Mouse (Mus musculus): ENCODE results near the gene Cdkl1. TPM values are rescaled to one million over a fixed set of nuclear protein-coding genes. Genes with fewer than 3 reads are reported as not detected.

Gene Cdkl1
- polyA plus RNA-seq, 1 experiment from 2014 or later: 1.6 TPM

DNA sequence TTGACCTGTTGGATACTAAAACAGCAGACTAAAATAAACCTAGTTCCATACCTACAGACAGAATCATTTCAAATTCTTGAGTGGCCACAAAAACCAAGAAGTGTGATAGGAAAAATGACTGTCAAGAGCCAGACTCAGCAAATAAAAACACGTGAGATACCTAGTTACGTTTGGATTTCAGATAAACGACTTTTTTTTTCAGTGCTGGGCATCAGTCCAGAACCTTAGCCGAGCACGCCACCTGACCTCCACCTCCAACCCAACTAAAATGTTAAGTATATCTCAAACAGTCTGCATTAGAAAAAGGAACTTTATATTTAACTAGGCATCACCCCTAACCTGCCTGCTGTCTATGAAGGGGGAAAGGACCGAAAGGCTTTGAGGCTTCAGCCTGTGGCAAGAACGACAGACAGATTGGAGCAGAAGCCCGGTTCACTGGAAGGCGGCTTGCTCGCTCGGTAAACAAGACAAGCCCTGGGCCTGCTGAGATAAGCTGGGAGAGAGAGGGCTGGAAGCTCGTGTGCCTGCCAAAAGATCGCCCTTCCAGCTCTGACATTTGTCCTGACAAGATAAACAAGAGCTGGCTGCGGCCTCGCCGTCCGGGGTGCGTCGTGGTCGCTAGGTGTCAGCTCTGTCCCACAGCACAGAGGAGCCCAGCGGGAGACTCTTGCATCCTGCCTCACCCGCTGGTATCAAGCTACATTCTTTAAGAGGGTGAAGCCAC, 33.5 kb downstream of the Cdkl1 start:
- no peaks in the 10 kb centered on the region for H3K27me3 ChIP-seq (replicated peaks; ENCODE audit: low read depth, poor library complexity, severe bottlenecking)
- no peaks in the 10 kb centered on the region for H3K9me3 ChIP-seq
- H3K36me3 ChIP-seq (replicated peaks): no peaks in the 10 kb centered on the region
- peak overlapping the region; percentile 48 for H3K4me3 ChIP-seq
- 18% methylated on average over 22 of the region's 22 CpGs for WGBS
- peak overlapping the region; percentile 66 for H3K27ac ChIP-seq (replicated peaks)
- H3K4me1 ChIP-seq: peaks cover 35% of the 10 kb centered on the region
- DNase-seq (ENCODE audit: low spot score): peak; percentile 82

DNA sequence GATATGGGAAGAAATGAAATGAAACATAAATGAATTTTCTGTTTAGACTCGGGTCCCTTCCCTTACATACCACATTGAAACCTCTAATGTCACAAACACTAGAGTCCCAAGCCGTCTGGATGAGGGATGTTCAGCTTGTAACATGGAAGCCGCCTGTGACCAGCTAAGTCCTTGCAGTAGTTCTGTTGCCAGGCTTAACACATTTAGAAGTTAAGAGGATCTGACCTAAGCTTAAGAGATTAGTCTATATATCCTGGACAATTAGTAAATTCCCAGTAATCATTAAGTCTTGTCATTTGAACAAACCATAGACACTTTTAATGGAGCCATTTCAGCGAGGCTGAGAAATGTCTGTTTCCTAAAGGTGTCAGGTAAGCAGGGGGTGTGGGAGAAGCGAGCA, 35.1 kb downstream of the Cdkl1 start:
- no peaks in the 10 kb centered on the region for H3K36me3 ChIP-seq (replicated peaks)
- no peak overlapping the region for H3K27ac ChIP-seq (replicated peaks)
- no peaks in the 10 kb centered on the region for H3K27me3 ChIP-seq (replicated peaks; ENCODE audit: low read depth, poor library complexity, severe bottlenecking)
- 78% methylated on average over 5 of the region's 5 CpGs for WGBS
- no peak overlapping the region for H3K4me3 ChIP-seq
- H3K4me1 ChIP-seq: peaks cover 44% of the 10 kb centered on the region
- no peak for DNase-seq (ENCODE audit: low spot score)
- H3K9me3 ChIP-seq: no peaks in the 10 kb centered on the region

DNA sequence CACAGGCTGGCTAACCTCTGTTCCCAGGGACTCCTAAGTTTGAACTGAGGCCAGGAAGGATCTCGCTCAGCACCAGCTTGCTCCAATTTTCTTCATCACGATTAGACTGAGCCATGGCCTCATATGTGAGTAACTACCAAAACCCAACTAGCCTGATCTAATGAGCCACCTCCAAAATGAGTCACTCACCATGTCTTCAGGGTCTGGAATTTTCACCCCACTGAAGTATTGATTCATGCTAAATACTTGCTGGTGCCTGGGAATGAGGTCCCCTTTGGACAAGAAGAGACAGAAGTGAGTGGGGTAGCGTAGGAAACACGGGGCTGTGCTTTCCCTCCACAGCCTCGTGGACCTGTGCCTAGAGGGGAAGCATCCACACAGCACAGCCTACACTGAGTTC, 37.1 kb downstream of the Cdkl1 start:
- Histone ChIP-seq H3K4me1 (peaks cover 36% of the 10 kb centered on the region), H3K9me3 (no peaks in the 10 kb centered on the region), H3K4me3 (no peak overlapping the region), H3K27me3 (replicated peaks; ENCODE audit: low read depth, poor library complexity, severe bottlenecking) (no peaks in the 10 kb centered on the region), H3K36me3 (replicated peaks) (no peaks in the 10 kb centered on the region), H3K27ac (replicated peaks) (no peak overlapping the region)
- WGBS: 87% methylated on average over 5 of the region's 5 CpGs
- DNase-seq (ENCODE audit: low spot score): no peak

DNA sequence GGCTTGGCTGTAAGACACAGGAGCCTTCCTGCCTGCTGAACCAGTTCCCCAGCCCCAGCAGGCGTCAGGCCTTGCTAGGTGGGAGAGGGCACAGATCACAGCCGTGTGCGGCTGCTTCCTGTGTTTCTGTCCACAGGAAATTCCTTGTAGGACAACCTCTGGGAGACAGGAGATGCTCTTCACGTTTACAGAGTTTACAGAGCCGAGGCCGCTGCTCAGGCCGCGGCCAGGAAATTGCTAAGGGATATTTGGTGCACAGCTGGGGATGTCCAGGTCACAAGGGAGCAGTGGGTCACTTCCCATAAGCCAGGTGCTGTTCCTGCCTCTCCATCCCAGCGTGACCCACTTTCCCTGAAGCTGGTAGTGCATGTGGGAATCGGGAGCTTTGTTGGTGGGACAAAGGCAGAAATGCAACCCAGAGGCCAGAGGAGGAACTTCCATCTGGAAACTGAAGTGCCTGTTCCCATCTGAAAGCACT, 39.2 kb downstream of the Cdkl1 start:
- Histone ChIP-seq H3K9me3 (no peaks in the 10 kb centered on the region), H3K4me1 (peaks cover 21% of the 10 kb centered on the region), H3K4me3 (no peak overlapping the region), H3K27ac (replicated peaks) (peak overlapping the region; percentile 79), H3K27me3 (replicated peaks; ENCODE audit: low read depth, poor library complexity, severe bottlenecking) (no peaks in the 10 kb centered on the region), H3K36me3 (replicated peaks) (no peaks in the 10 kb centered on the region)
- 16% methylated on average over 10 of the region's 10 CpGs for WGBS
- DNase-seq (ENCODE audit: low spot score): peak; percentile 68

DNA sequence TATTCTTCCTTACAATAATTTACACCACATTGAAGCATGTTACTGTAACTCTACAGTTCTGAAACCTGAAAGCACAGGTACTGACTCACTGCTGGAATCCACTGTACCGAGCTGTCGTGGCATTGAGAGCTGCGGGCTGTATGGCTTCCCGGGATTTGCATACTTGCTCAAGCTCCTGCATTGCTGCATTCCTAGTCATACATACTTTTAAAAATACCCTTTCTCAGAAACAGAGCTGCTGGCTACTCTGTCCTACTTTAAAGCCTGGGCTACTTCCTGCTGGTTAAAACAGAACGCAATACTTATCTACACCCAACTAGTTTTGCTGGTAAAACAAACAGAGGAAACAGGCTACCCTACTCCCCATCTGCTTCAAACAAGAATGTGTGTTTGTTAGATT, 46.9 kb downstream of the Cdkl1 start:
- H3K9me3 ChIP-seq: no peaks in the 10 kb centered on the region
- no peak for DNase-seq (ENCODE audit: low spot score)
- no peaks in the 10 kb centered on the region for H3K36me3 ChIP-seq (replicated peaks)
- no peak overlapping the region for H3K4me3 ChIP-seq
- WGBS: 84% methylated on average over 5 of the region's 5 CpGs
- no peak overlapping the region for H3K27ac ChIP-seq (replicated peaks)
- no peaks in the 10 kb centered on the region for H3K27me3 ChIP-seq (replicated peaks; ENCODE audit: low read depth, poor library complexity, severe bottlenecking)
- peaks cover 8% of the 10 kb centered on the region for H3K4me1 ChIP-seq

DNA sequence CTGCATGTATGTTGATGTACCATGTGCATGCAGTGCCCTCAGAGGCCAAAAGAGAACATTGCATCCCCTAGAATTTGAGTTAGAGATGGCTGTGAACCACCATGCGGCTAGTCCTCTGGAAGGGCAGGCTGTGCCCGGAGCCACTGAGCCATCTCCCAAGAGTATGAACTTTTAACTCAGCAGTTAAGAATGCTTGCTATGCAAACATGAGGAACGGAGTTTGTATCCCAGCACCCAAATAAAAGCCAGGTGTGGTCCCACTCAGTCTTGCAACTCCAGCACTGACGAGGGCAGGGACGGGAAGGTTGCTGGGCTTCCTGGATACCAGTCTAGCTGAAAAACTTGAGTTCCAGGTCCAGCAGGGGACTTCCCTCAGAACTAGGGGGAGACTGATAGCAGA, 49.1 kb downstream of the Cdkl1 start:
- DNase-seq (ENCODE audit: low spot score): no peak
- no peaks in the 10 kb centered on the region for H3K36me3 ChIP-seq (replicated peaks)
- no peaks in the 10 kb centered on the region for H3K27me3 ChIP-seq (replicated peaks; ENCODE audit: low read depth, poor library complexity, severe bottlenecking)
- peaks cover 8% of the 10 kb centered on the region for H3K4me1 ChIP-seq
- H3K27ac ChIP-seq (replicated peaks): no peak overlapping the region
- no peaks in the 10 kb centered on the region for H3K9me3 ChIP-seq
- no peak overlapping the region for H3K4me3 ChIP-seq
- 62% methylated on average over 5 of the region's 5 CpGs for WGBS

DNA sequence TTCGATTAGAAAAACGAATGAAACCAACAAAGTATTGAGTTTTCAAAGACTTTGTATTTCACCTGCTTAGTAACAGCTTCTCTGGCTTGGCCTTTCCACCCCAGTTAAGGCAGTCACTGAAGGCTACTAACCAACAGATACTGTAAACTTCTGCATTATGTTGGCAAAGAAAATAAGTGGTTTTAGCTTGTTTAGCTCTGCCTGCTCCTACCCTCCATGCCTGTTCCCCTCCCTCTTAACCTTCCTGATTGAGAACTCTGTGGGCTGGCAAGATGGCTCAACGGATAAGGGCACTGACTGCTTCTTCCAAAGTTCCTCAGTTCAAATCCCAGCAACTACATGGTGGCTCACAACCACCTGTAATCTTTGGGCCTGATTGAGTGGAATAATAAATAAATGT, 57.1 kb downstream of the Cdkl1 start:
- Histone ChIP-seq H3K27me3 (replicated peaks; ENCODE audit: low read depth, poor library complexity, severe bottlenecking) (no peaks in the 10 kb centered on the region), H3K36me3 (replicated peaks) (no peaks in the 10 kb centered on the region), H3K27ac (replicated peaks) (no peak overlapping the region), H3K9me3 (no peaks in the 10 kb centered on the region), H3K4me3 (no peak overlapping the region), H3K4me1 (no peaks in the 10 kb centered on the region)
- WGBS: 83% methylated on average over 3 of the region's 3 CpGs
- no peak for DNase-seq (ENCODE audit: low spot score)

DNA sequence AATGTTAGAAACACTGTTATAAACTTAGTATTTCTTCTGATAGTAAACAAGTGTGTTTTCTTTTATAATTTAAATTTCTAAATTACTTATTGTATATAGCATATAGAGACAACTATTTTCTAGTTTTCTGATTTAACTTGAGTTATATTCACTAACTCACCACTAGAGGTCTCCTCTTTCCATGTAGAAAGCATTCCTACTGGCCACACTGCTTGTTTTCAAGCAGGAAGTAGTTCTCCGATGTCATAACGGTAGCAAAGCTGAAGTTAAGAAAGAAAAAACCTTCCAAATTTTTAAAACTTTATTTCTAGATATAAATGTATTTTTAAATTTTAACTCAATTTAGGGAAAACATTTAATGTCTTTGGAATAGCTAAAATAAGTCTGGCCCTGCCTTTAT, 57.5 kb downstream of the Cdkl1 start:
- 17% methylated on average over 2 of the region's 2 CpGs for WGBS
- Histone ChIP-seq H3K27me3 (replicated peaks; ENCODE audit: low read depth, poor library complexity, severe bottlenecking) (no peaks in the 10 kb centered on the region), H3K4me3 (no peak overlapping the region), H3K27ac (replicated peaks) (no peak overlapping the region), H3K4me1 (no peaks in the 10 kb centered on the region), H3K36me3 (replicated peaks) (no peaks in the 10 kb centered on the region), H3K9me3 (no peaks in the 10 kb centered on the region)
- no peak for DNase-seq (ENCODE audit: low spot score)

DNA sequence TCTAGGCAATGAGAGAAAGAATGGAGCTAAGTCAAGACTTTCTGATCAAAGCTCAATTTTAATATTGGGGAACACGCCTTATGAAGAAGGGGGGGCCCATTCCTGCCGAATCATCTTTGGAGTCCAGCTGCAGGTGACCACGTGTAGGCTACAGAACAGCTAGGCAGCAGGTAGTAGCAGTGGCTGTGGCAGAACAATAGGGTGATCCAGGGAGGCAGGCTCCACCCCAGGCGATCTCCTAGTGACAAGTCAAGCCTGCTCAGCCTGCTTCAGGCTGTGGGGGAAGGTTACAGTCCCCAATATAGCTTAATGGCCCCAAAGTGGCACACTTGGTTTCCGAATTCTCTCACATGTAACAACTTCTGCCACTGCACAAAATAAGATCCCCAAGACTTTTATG, 58.8 kb downstream of the Cdkl1 start:
- H3K4me3 ChIP-seq: no peak overlapping the region
- H3K9me3 ChIP-seq: no peaks in the 10 kb centered on the region
- no peak for DNase-seq (ENCODE audit: low spot score)
- H3K27ac ChIP-seq (replicated peaks): no peak overlapping the region
- 39% methylated on average over 5 of the region's 5 CpGs for WGBS
- H3K36me3 ChIP-seq (replicated peaks): no peaks in the 10 kb centered on the region
- H3K4me1 ChIP-seq: no peaks in the 10 kb centered on the region
- no peaks in the 10 kb centered on the region for H3K27me3 ChIP-seq (replicated peaks; ENCODE audit: low read depth, poor library complexity, severe bottlenecking)

DNA sequence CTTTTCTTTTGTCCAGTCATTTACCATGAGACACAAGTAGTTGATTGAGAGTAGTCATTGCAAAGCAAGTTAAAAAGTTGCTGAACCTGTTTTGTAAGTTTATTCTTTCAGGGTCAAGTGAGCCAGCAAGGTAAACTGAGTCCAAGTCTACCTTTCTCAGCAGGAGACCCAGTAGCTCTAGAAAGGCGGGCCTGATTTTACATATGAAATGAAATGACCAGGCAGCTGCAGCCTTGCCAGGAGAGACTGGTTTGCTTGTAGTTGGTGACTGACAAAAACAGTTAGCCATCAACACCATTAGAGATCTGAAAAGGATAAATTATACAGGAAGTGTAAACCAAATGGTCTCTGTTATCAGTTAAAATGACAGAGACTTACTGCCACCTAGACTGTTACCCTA, 60.8 kb downstream of the Cdkl1 start:
- no peak overlapping the region for H3K27ac ChIP-seq (replicated peaks)
- H3K36me3 ChIP-seq (replicated peaks): no peaks in the 10 kb centered on the region
- no peak for DNase-seq (ENCODE audit: low spot score)
- H3K4me1 ChIP-seq: peaks cover 6% of the 10 kb centered on the region
- H3K9me3 ChIP-seq: no peaks in the 10 kb centered on the region
- WGBS: 75% methylated on average over 1 of the region's 1 CpGs
- H3K4me3 ChIP-seq: no peak overlapping the region
- H3K27me3 ChIP-seq (replicated peaks; ENCODE audit: low read depth, poor library complexity, severe bottlenecking): no peaks in the 10 kb centered on the region

DNA sequence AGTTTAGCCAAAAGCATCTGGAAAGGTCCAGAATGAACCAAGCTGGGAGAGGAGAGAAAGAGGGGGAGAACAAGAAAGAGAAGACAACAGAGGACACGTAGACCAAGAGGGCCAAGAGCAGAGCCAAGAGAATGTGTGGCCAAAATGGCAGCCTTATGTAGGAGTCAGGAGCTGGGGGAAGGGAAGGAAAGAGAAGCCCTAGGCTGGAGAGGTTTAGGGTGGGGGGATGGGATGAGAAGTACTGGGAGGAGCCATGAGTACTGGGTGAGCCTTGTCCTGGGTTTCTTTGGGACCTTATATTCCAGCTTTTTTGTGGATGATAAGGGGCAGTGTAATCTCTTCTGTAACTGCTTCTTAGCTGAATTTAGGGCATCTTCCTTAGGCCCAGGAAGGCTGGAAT, 61.8 kb downstream of the Cdkl1 start:
- no peak for DNase-seq (ENCODE audit: low spot score)
- H3K36me3 ChIP-seq (replicated peaks): no peaks in the 10 kb centered on the region
- no peaks in the 10 kb centered on the region for H3K9me3 ChIP-seq
- 95% methylated on average over 1 of the region's 1 CpGs for WGBS
- no peak overlapping the region for H3K27ac ChIP-seq (replicated peaks)
- no peak overlapping the region for H3K4me3 ChIP-seq
- H3K4me1 ChIP-seq: peaks cover 12% of the 10 kb centered on the region
- no peaks in the 10 kb centered on the region for H3K27me3 ChIP-seq (replicated peaks; ENCODE audit: low read depth, poor library complexity, severe bottlenecking)

DNA sequence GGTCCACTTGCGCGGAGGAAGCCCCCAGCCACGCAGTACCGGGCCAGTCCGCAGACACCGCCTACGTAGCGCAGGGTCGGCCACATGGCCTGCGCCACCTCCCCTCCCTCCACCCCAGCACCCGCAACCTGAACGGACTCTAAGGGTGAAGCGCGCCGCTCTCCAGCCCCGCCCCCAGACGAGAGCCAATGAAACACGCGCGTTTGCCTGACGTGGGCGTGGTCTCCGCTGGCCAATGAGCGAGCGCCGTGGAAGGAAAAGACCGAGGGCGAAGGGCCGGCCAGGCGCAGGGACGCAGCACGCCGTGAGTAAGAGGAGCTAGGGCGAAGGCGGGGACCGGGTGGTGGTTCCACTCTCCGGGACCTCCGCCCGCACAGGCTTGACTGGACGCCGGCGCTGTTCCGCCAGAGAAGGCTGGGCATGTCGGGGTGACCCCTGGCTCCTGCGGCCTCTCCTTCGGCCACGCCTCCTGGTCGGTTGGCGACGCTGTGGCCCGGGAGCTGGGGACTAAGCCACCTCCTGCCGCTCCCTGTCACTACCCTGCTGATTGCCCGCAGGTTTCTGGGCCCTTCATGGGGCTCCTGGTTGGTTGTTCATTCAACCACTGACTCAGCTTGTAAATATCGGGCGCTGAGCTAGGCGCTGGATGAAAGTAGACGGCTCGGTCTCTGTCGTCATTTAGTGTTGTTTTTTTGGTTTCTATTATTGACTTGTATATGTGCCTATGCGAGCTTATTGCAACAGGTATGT, 66.2 kb downstream of the Cdkl1 start, which contains the start of the genes L2hgdh and Atp5s:
TSS of gene L2hgdh (minus strand) at position 163 of the 750 bp plus-strand sequence.
TSS of gene Atp5s (plus strand) at position 240 of the 750 bp plus-strand sequence.
- H3K4me3 ChIP-seq: peak within 1 kb of the TSS; percentile 72
- peaks cover 5% of the 10 kb centered on the region for H3K9me3 ChIP-seq
- peak within 1 kb of the TSS; percentile 89 for H3K27ac ChIP-seq (replicated peaks)
- under 1% methylated on average over 60 of the region's 60 CpGs for WGBS
- peaks cover 19% of the 10 kb centered on the region for H3K36me3 ChIP-seq (replicated peaks)
- peak; percentile 98 for DNase-seq (ENCODE audit: low spot score)
- H3K27me3 ChIP-seq (replicated peaks; ENCODE audit: low read depth, poor library complexity, severe bottlenecking): no peaks in the 10 kb centered on the region
- H3K4me1 ChIP-seq: peaks cover 22% of the 10 kb centered on the region
